Comparison of ENCODE assay signal across 9 mouse cellular contexts in genomic region chr4:107254414-107254813, GRCm38 (mm10). TPM values are rescaled to one million over a fixed set of nuclear protein-coding genes. Genes with fewer than 3 reads are reported as not detected.
A peak's percentile ranks its signal among the peaks of the same experiment; 100 is the strongest.
DNase-seq lines count a peak whose midpoint lies in the region; ATAC-seq and TF ChIP-seq lines count a peak whose summit lies in the region.
"Had no signal": no experiment of that assay in that cellular context is flagged by ENCODE, and none has a peak within 500 bp of the region (broad histone marks: within the 10 kb centered on the region; RNA-seq: fewer than 3 reads in every experiment).

No protein-coding gene starts in this region.

- DNase-seq in gastrocnemius, adult 2 months: no peak
- DNase-seq in gastrocnemius, postnatal 4 days (ENCODE audit: low spot score in 2 of 2): no peak
- no peak for DNase-seq in liver, postnatal 0 days
- no peak for DNase-seq in layer of hippocampus, postnatal 36 days
- no peak for DNase-seq in left cerebral cortex, postnatal 4 days

- no peak for TF ChIP-seq CTCF in gastrocnemius, adult 2 months (IDR thresholded peaks at IDR 0.05)
- no peak for TF ChIP-seq CTCF in E14TG2a.4 (conservative IDR thresholded peaks at IDR 0.05; ENCODE audit: low read length)
- no peak for TF ChIP-seq CTCF in liver, postnatal 0 days (IDR thresholded peaks at IDR 0.05; ENCODE audit: low read depth)

- no peaks in the 10 kb centered on the region for H3K27me3 ChIP-seq in E14TG2a.4 (ENCODE audit: insufficient read depth, low read length)
- H3K27me3 ChIP-seq in forebrain, embryonic 15.5 days: no peaks in the 10 kb centered on the region
- no peaks in the 10 kb centered on the region for H3K27me3 ChIP-seq in liver, postnatal 0 days (ENCODE audit: insufficient read depth, low read length)
- H3K27me3 ChIP-seq: Patski had no signal

- no peaks in the 10 kb centered on the region for H3K36me3 ChIP-seq in E14TG2a.4 (ENCODE audit: insufficient read depth, low read length)
- no peaks in the 10 kb centered on the region for H3K36me3 ChIP-seq in forebrain, embryonic 15.5 days
- H3K36me3 ChIP-seq in liver, postnatal 0 days (replicated peaks; ENCODE audit: insufficient read depth, low read length): no peaks in the 10 kb centered on the region

- H3K4me1 ChIP-seq in E14TG2a.4 (replicated peaks; ENCODE audit: low read depth, low read length): peaks cover 22% of the 10 kb centered on the region
- peaks cover 29% of the 10 kb centered on the region for H3K4me1 ChIP-seq in forebrain, embryonic 15.5 days
- H3K4me1 ChIP-seq in liver, postnatal 0 days (ENCODE audit: insufficient read depth): peaks cover 10% of the 10 kb centered on the region; the same call in 1 of the 2 replicates

- peak overlapping the region; percentile 68 for H3K4me2 ChIP-seq in forebrain, embryonic 15.5 days (replicated peaks)
- peak overlapping the region; percentile 92 for H3K4me2 ChIP-seq in liver, postnatal 0 days (ENCODE audit: low read depth, low read length)

- peak overlapping the region; percentile 78 for H3K4me3 ChIP-seq in gastrocnemius, adult 2 months
- peak overlapping the region; percentile 87 for H3K4me3 ChIP-seq in E14TG2a.4 (replicated peaks; ENCODE audit: low read length)
- H3K4me3 ChIP-seq in forebrain, embryonic 15.5 days: peak overlapping the region; percentile 86
- peak overlapping the region; percentile 62 for H3K4me3 ChIP-seq in liver, postnatal 0 days (ENCODE audit: low read depth, low read length)

- ATAC-seq in forebrain, embryonic 15.5 days (replicated peaks): no peak
- ATAC-seq in liver, postnatal 0 days: no peak
- no peak for ATAC-seq in granulocyte monocyte progenitor cell, adult 5-6 weeks (replicated peaks; ENCODE audit: poor library complexity, severe bottlenecking)

- H3K9ac ChIP-seq in forebrain, embryonic 15.5 days (replicated peaks): peak overlapping the region; percentile 93
- H3K9ac ChIP-seq in liver, postnatal 0 days (replicated peaks): peak overlapping the region; percentile 83

- no peaks in the 10 kb centered on the region for H3K9me3 ChIP-seq in E14TG2a.4 (ENCODE audit: low read length)
- no peaks in the 10 kb centered on the region for H3K9me3 ChIP-seq in forebrain, embryonic 15.5 days
- no peaks in the 10 kb centered on the region for H3K9me3 ChIP-seq in liver, postnatal 0 days (ENCODE audit: low read length)

- peak overlapping the region; percentile 91 for H3K27ac ChIP-seq in gastrocnemius, adult 2 months
- H3K27ac ChIP-seq in forebrain, embryonic 15.5 days (replicated peaks): peak overlapping the region; percentile 20; the same call in 1 of the 2 replicates
- H3K27ac ChIP-seq in liver, postnatal 0 days (ENCODE audit: low read depth): no peak overlapping the region

- intact Hi-C loops in gastrocnemius, adult 2 months (cut with DNase I): loop anchor here (5.0 kb wide), 2 partner anchors 113 to 398 kb away; partner anchors contain the start of gene Ndc1
- intact Hi-C loops in left cerebral cortex, postnatal 4 days (cut with DNase I): loop anchor here (5.0 kb wide), 2 partner anchors 58 to 93 kb away; partner anchors contain the start of gene Yipf1

- WGBS in forebrain, embryonic 15.5 days: 11% methylated on average over 3 of the region's 3 CpGs
- 46% methylated on average over 3 of the region's 3 CpGs for WGBS in liver, postnatal 0 days (ENCODE audit: insufficient replicate concordance)

- no peak for TF ChIP-seq EP300 in liver, postnatal 0 days (IDR thresholded peaks at IDR 0.05; ENCODE audit: low read depth)

RNA-seq across cellular contexts. Expression of gene Hspb11, which starts 1.0 kb away (rescaled TPM):
- total RNA-seq in gastrocnemius, adult 2 months (2021): 10 to 100 TPM in 1 of 2 experiments, 1 to 10 TPM in 1; 8.1 to 10.8 TPM
- 10 to 100 TPM; 27.3 to 28.9 TPM for total RNA-seq in gastrocnemius, postnatal 4 days (2021)
- polyA plus RNA-seq in forebrain, embryonic 15.5 days (2015; fragmentation: Nextera tagmentation; extraction: Ambion mirVana): 37.1 and 41.7 TPM in 2 replicates
- polyA plus RNA-seq in liver, postnatal 0 days (2015; fragmentation: Nextera tagmentation; extraction: Ambion mirVana): 17.4 and 18.1 TPM in 2 replicates
- total RNA-seq in granulocyte monocyte progenitor cell, adult 5-6 weeks (2014; fragmentation: Nextera tagmentation): 7.8 and 18.0 TPM in 2 replicates
- 7.9 and 14.2 TPM in 2 replicates for total RNA-seq in granulocyte monocyte progenitor cell, adult 5-6 weeks (2017)
- 10 to 100 TPM; 27.8 to 29.4 TPM for total RNA-seq in layer of hippocampus, postnatal 36 days (2021)
- total RNA-seq in left cerebral cortex, postnatal 4 days (2021): 10 to 100 TPM; 14.8 to 20.0 TPM

RNA-seq across cellular contexts. Expression of gene Lrrc42, which starts 1.1 kb away (rescaled TPM):
- 1 to 10 TPM; 8.0 to 8.2 TPM for total RNA-seq in gastrocnemius, adult 2 months (2021)
- 10 to 100 TPM; 25.2 to 26.5 TPM for total RNA-seq in gastrocnemius, postnatal 4 days (2021)
- 57.4 and 57.7 TPM in 2 replicates for polyA plus RNA-seq in forebrain, embryonic 15.5 days (2015; fragmentation: Nextera tagmentation; extraction: Ambion mirVana)
- 15.0 and 15.9 TPM in 2 replicates for polyA plus RNA-seq in liver, postnatal 0 days (2015; fragmentation: Nextera tagmentation; extraction: Ambion mirVana)
- total RNA-seq in granulocyte monocyte progenitor cell, adult 5-6 weeks (2014; fragmentation: Nextera tagmentation): 20.4 and 21.8 TPM in 2 replicates
- 2.5 and 4.7 TPM in 2 replicates for total RNA-seq in granulocyte monocyte progenitor cell, adult 5-6 weeks (2017)
- total RNA-seq in layer of hippocampus, postnatal 36 days (2021): 10 to 100 TPM; 39.6 to 41.3 TPM
- total RNA-seq in left cerebral cortex, postnatal 4 days (2021): 10 to 100 TPM; 40.3 to 44.8 TPM

RNA-seq across cellular contexts. Expression of gene Ldlrad1, which starts 45.4 kb away (rescaled TPM):
- total RNA-seq in gastrocnemius, adult 2 months (2021): not detected
- total RNA-seq in gastrocnemius, postnatal 4 days (2021): under 1 TPM in 1 of 2 experiments, not detected in 1; 0.34 TPM
- not detected in 2 replicates for polyA plus RNA-seq in forebrain, embryonic 15.5 days (2015; fragmentation: Nextera tagmentation; extraction: Ambion mirVana)
- polyA plus RNA-seq in liver, postnatal 0 days (2015; fragmentation: Nextera tagmentation; extraction: Ambion mirVana): not detected in 2 replicates
- not detected in 2 replicates for total RNA-seq in granulocyte monocyte progenitor cell, adult 5-6 weeks (2014; fragmentation: Nextera tagmentation)
- not detected in 2 replicates for total RNA-seq in granulocyte monocyte progenitor cell, adult 5-6 weeks (2017)
- total RNA-seq in layer of hippocampus, postnatal 36 days (2021): not detected
- total RNA-seq in left cerebral cortex, postnatal 4 days (2021): not detected
- polyA plus RNA-seq: Patski had no signal

RNA-seq across cellular contexts. Expression of gene Dio1, which starts 52.6 kb away (rescaled TPM):
- under 1 TPM in 1 of 2 experiments, not detected in 1; 0.22 TPM for total RNA-seq in gastrocnemius, adult 2 months (2021)
- not detected for total RNA-seq in gastrocnemius, postnatal 4 days (2021)
- polyA plus RNA-seq in forebrain, embryonic 15.5 days (2015; fragmentation: Nextera tagmentation; extraction: Ambion mirVana): not detected in 2 replicates
- 6.0 and 10.3 TPM in 2 replicates for polyA plus RNA-seq in liver, postnatal 0 days (2015; fragmentation: Nextera tagmentation; extraction: Ambion mirVana)
- not detected in 2 replicates for total RNA-seq in granulocyte monocyte progenitor cell, adult 5-6 weeks (2014; fragmentation: Nextera tagmentation)
- not detected in 2 replicates for total RNA-seq in granulocyte monocyte progenitor cell, adult 5-6 weeks (2017)
- total RNA-seq in layer of hippocampus, postnatal 36 days (2021): not detected
- total RNA-seq in left cerebral cortex, postnatal 4 days (2021): not detected
- polyA plus RNA-seq: Patski had no signal

RNA-seq across cellular contexts. Expression of gene Yipf1, which starts 59.7 kb away (rescaled TPM):
- total RNA-seq in gastrocnemius, adult 2 months (2021): 10 to 100 TPM in 1 of 2 experiments, 1 to 10 TPM in 1; 8.2 to 10.1 TPM
- total RNA-seq in gastrocnemius, postnatal 4 days (2021): 10 to 100 TPM; 20.2 to 24.8 TPM
- 53.2 and 54.3 TPM in 2 replicates for polyA plus RNA-seq in forebrain, embryonic 15.5 days (2015; fragmentation: Nextera tagmentation; extraction: Ambion mirVana)
- polyA plus RNA-seq in liver, postnatal 0 days (2015; fragmentation: Nextera tagmentation; extraction: Ambion mirVana): 35.8 and 35.9 TPM in 2 replicates
- total RNA-seq in granulocyte monocyte progenitor cell, adult 5-6 weeks (2014; fragmentation: Nextera tagmentation): 44.1 and 53.5 TPM in 2 replicates
- total RNA-seq in granulocyte monocyte progenitor cell, adult 5-6 weeks (2017): 32.0 and 38.8 TPM in 2 replicates
- total RNA-seq in layer of hippocampus, postnatal 36 days (2021): 10 to 100 TPM; 51.5 to 52.9 TPM
- total RNA-seq in left cerebral cortex, postnatal 4 days (2021): 10 to 100 TPM; 42.4 to 46.0 TPM
